Mouse (Mus musculus) lung, postnatal 0 days (tissue): ENCODE results near the gene Ankrd2. TPM values are rescaled to one million over a fixed set of nuclear protein-coding genes. Genes with fewer than 3 reads are reported as not detected.

ENCODE experiments used
- ATAC-seq: fragments of 200-750 bp; cut with Nextera tagmentation; 2 replicates; pipeline ENCODE4 v1.8.0; 2017; ENCODE audit warnings: moderate library complexity
- DNase-seq: peaks from one replicate; pipeline ENCODE4 v3.0.0-alpha.2; 2016; ENCODE audit warnings: low spot score
- H3K27ac ChIP-seq: fragments of 300-500 bp; sonication (generic); 2 replicates; pipeline ENCODE4 v1.5.1; 2014; ENCODE audit warnings: antibody characterized with exemption, mild to moderate bottlenecking, low read length, mixed read lengths
- H3K27me3 ChIP-seq: fragments of 300-500 bp; sonication (generic); replicated peaks from 2 replicates; pipeline ENCODE4 v1.6.1; 2014; ENCODE audit warnings: low read length, mixed read lengths; ENCODE audit not compliant: insufficient read depth
- H3K36me3 ChIP-seq: fragments of 300-500 bp; sonication (generic); 2 replicates; pipeline ENCODE4 v1.6.1; 2014; ENCODE audit warnings: low read length, mixed read lengths; ENCODE audit not compliant: insufficient read depth
- H3K4me1 ChIP-seq: fragments of 300-500 bp; sonication (generic); 2 replicates; pipeline ENCODE4 v1.6.1; 2014; ENCODE audit warnings: antibody characterized with exemption, low read depth, low read length, mixed read lengths; ENCODE audit not compliant: insufficient read depth
- H3K4me2 ChIP-seq: fragments of 300-500 bp; sonication (generic); replicated peaks from 2 replicates; pipeline ENCODE4 v1.6.1; 2014; ENCODE audit warnings: low read depth, mild to moderate bottlenecking, low read length, moderate library complexity, mixed read lengths
- H3K4me3 ChIP-seq: fragments of 300-500 bp; sonication (generic); 2 replicates; pipeline ENCODE4 v1.5.1; 2014; ENCODE audit warnings: low read depth, low read length
- H3K9ac ChIP-seq: fragments of 300-500 bp; sonication (generic); replicated peaks from 2 replicates; pipeline ENCODE4 v1.6.1; 2014; ENCODE audit warnings: low read depth, mild to moderate bottlenecking
- H3K9me3 ChIP-seq: fragments of 300-500 bp; sonication (generic); 2 replicates; pipeline ENCODE4 v1.6.1; 2016; ENCODE audit warnings: low read length, mixed read lengths
- CTCF ChIP-seq: IDR thresholded peaks from 2 replicates; pipeline ENCODE4 v1.5.1; 2016; ENCODE audit warnings: antibody characterized with exemption, mild to moderate bottlenecking
- EP300 ChIP-seq: IDR thresholded peaks from 2 replicates; pipeline ENCODE4 v1.6.1; 2016; ENCODE audit warnings: antibody characterized with exemption, mild to moderate bottlenecking, control low read depth
- WGBS: fragments of 180-500 bp; shearing (Covaris S2); extraction: QIAGEN DNeasy Blood & Tissue Kit; methylation state at CpG from one replicate; pipeline ENCODE4 v1.1.7; 2014; 5-methylcytosine and 5-hydroxymethylcytosine counted together
- polyA plus RNA-seq: library from polyadenylated mRNA; unstranded; fragments of >200 nt; fragmentation: Nextera tagmentation; extraction: Ambion mirVana; gene quantifications from 2 replicates; pipeline ENCODE4 v1.2.1, GENCODE M21; 2015

Ankrd2 gene
- polyA plus RNA-seq, 1 experiment from 2014 or later: 0.53 TPM

DNA sequence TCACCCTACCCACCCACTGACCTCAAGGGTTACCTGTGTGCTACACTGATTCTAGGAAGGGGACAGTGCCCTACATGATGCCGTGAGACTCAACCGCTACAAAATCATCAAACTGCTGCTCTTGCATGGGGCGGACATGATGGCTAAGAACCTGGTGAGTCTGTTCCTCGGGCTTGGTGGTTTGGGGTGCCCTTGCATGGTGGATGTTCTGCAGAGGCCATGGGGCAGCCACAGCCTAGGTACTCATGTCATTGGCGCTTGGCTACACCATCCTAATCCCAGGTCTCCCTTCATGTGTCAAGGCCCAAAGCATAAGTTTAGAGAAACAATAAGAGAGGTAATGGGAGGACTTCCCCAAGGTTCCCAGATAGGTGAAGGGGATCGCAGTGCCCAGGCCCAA lies 8.2 kb downstream of the Ankrd2 start:
- TF ChIP-seq EP300 (no peak), CTCF (no peak)
- ATAC-seq (no peak), DNase-seq (no peak)
- H3K27me3 ChIP-seq: no peaks in the 10 kb centered on the region
- H3K4me1 ChIP-seq: peaks cover 9% of the 10 kb centered on the region; the same call in 1 of the 2 replicates
- no peak overlapping the region for H3K4me3 ChIP-seq
- no peak overlapping the region for H3K9ac ChIP-seq
- 96% methylated on average over 6 of the region's 6 CpGs for WGBS
- no peak overlapping the region for H3K4me2 ChIP-seq
- no peaks in the 10 kb centered on the region for H3K9me3 ChIP-seq
- no peak overlapping the region for H3K27ac ChIP-seq
- H3K36me3 ChIP-seq: no peaks in the 10 kb centered on the region

DNA sequence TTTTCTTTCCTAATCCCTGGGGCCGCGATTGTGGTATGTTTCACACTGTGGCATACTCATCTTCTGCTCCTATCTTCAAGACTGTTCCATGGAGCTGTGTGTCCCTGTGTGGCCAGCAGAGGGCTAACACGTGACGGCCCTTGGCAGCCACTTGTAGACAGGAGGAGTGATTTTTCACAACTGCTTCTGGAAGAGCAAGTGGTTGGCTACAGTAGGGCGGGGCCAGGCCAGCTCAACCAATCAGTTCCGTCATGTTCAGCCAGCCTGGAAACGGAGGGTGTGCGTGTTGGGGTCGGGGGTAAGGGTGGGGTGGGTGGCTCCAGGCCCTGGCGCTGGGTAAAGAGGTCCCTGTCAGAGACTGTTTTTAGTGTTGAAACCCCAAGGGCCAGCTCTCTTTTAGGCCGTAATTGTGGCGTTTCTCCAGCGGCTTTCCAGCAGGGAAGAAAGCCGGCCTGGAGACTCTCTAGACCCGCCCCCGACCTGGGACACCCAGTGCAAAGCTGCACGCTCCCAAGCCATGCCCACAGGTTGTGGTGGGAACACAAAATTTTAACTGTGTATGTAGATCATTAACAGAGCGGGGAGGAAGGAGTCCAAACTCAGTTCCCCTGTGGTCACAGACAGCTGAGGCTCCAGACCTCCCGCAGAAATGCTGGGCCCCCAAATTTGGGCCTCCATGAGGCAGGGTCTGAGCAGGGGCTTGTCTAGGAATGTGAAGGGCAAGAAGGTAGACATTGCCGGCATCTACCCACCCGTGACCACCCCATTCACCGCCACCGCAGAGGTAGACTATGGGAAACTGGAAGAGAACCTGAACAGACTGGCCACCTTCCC lies 9.7 kb downstream of the Ankrd2 start, which contains the start of gene Hoga1:
Gene Hoga1 (plus strand): TSS at position 342 of the 834 bp plus-strand sequence.
- TF ChIP-seq CTCF: peak; percentile 95
- TF ChIP-seq EP300: no peak
- peak within 1 kb of the TSS; percentile 30 for H3K4me3 ChIP-seq
- peaks cover 9% of the 10 kb centered on the region; the same call in 1 of the 2 replicates for H3K4me1 ChIP-seq
- no peak within 1 kb of the TSS for H3K9ac ChIP-seq
- H3K4me2 ChIP-seq: peak within 1 kb of the TSS; percentile 59
- WGBS: 21% methylated on average over 23 of the region's 23 CpGs
- H3K36me3 ChIP-seq: no peaks in the 10 kb centered on the region
- no peaks in the 10 kb centered on the region for H3K9me3 ChIP-seq
- H3K27ac ChIP-seq: 0 out of 2 replicates have a peak within 1 kb of the TSS, but pooled peaks have one; percentile 21
- H3K27me3 ChIP-seq: no peaks in the 10 kb centered on the region
- peak; percentile 97 for DNase-seq
- ATAC-seq: peak; percentile 98

DNA sequence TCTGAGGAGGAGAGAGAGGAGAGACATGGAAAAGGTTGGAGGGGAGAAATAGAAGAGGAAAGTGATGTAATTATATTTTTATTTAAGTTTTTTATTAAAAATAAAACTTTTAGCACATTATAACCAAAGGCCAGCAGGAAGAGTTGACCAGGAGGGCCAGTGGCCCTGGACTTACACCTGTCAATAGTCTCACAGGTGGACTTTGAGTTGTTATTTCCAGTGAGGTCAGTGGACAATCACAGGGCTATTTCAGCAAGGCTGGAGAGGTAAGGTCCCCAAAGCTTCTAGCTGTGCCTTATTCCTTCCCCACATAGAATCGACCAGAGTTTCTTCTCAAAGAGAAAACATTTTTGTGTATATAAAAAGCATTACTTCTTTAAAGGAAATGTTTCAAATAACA lies 14.5 kb downstream of the Ankrd2 start:
- Histone ChIP-seq H3K4me1 (peaks cover 9% of the 10 kb centered on the region; the same call in 1 of the 2 replicates), H3K27me3 (no peaks in the 10 kb centered on the region), H3K36me3 (no peaks in the 10 kb centered on the region), H3K4me2 (no peak overlapping the region), H3K27ac (no peak overlapping the region), H3K9me3 (no peaks in the 10 kb centered on the region), H3K4me3 (no peak overlapping the region), H3K9ac (no peak overlapping the region)
- TF ChIP-seq EP300: no peak
- TF ChIP-seq CTCF: no peak
- 76% methylated on average over 1 of the region's 1 CpGs for WGBS
- DNase-seq: no peak
- ATAC-seq: no peak

DNA sequence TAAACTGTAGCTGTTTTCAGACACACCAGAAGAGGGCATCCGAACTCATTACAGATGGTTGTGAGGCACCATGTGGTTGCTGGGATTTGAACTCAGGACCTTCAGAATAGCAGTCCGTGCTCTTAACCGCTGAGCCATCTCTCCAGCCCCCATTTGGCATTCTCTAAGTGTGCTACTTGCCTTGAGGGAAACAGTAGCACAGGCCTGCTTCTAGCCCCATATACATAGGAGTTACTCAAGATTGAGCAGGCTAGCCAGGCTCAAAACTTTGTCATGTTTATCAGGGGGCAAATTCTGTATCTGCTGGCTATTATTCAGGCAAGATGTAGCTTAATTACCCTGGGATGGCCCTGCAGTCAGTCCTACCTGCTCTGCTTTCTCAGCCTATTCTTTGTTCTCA lies 15.6 kb downstream of the Ankrd2 start:
- H3K27me3 ChIP-seq: no peaks in the 10 kb centered on the region
- no peak for DNase-seq
- 86% methylated on average over 3 of the region's 3 CpGs for WGBS
- no peaks in the 10 kb centered on the region for H3K36me3 ChIP-seq
- TF ChIP-seq EP300 (no peak), CTCF (no peak)
- no peak overlapping the region for H3K4me2 ChIP-seq
- no peak overlapping the region for H3K4me3 ChIP-seq
- ATAC-seq: no peak
- H3K27ac ChIP-seq: no peak overlapping the region
- no peak overlapping the region for H3K9ac ChIP-seq
- H3K9me3 ChIP-seq: no peaks in the 10 kb centered on the region
- H3K4me1 ChIP-seq: 0 out of 2 replicates have a peak, but pooled peaks cover 2% of the 10 kb centered on the region

DNA sequence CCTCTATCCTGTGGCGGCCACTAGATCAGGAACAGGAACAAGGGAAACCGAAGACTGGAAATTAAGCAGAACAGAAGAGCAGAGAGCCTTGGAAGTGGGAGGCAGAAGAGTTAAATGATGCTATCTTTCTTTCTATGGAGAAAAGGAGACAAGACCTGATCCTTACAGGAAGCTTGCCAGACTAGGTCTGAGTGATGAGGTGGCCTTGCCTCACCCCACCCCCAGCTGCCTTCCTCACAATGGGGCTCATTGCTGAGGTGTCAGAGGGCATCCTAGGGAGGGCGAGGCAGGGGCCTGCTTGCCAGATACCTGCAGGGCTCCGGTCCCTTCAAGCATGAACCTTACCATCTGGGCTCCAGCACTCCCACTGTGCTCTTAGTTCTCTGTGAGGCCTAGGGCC lies 16.1 kb downstream of the Ankrd2 start, which contains the start of gene 4933411K16Rik:
Gene 4933411K16Rik (plus strand): TSS at position 301 of the 400 bp plus-strand sequence.
- H3K4me1 ChIP-seq: no peaks in the 10 kb centered on the region

DNA sequence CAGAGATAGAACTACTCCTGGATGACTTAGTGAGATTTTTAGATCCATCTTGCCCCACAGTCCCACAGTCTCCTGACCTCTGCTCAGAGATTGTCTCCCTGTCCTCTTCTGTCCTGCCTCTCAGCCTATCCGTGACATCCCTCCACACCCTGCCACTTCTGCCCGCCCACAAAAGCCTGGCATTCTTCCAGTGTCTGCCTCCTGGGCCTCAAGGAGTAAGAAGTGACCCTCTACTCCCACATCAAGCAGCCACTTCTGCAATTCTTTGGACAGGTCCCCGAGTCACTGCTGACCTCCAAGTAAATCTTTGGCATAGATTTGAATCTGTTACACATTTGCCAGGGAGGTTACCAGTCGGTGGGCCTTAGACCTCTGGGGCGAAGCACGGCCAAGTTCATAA lies 18.5 kb downstream of the Ankrd2 start:
- ATAC-seq: peak; percentile 83
- Histone ChIP-seq H3K9ac (no peak overlapping the region), H3K4me3 (no peak overlapping the region), H3K9me3 (no peaks in the 10 kb centered on the region), H3K27me3 (no peaks in the 10 kb centered on the region), H3K4me1 (no peaks in the 10 kb centered on the region), H3K4me2 (no peak overlapping the region), H3K27ac (no peak overlapping the region), H3K36me3 (no peaks in the 10 kb centered on the region)
- TF ChIP-seq CTCF (no peak), EP300 (no peak; the same call in 1 of the 2 replicates)
- peak; percentile 54 for DNase-seq
- 42% methylated on average over 6 of the region's 6 CpGs for WGBS

More for the DNA sequence above, 16.1 kb downstream of the Ankrd2 start, which contains the start of gene 4933411K16Rik:
- H3K4me3 ChIP-seq: no peak within 1 kb of the TSS
- H3K27me3 ChIP-seq: no peaks in the 10 kb centered on the region
- H3K9ac ChIP-seq: no peak within 1 kb of the TSS
- TF ChIP-seq EP300 (no peak), CTCF (no peak)
- 80% methylated on average over 4 of the region's 4 CpGs for WGBS
- H3K36me3 ChIP-seq: no peaks in the 10 kb centered on the region
- no peak within 1 kb of the TSS for H3K27ac ChIP-seq
- no peak within 1 kb of the TSS for H3K4me2 ChIP-seq
- H3K9me3 ChIP-seq: no peaks in the 10 kb centered on the region
- DNase-seq: no peak
- no peak for ATAC-seq
